Mouse (Mus musculus) midbrain, embryonic 10.5 days (tissue): ENCODE data around the gene Xpr1. TPM values are rescaled to one million over a fixed set of nuclear protein-coding genes. Genes with fewer than 3 reads are reported as not detected.
"Not testable (repeated sequence)": the region's sequence is repeated elsewhere in the genome, so short reads cannot be mapped to it uniquely, and the experiment has no call there.

Experiments used
- DNase-seq: peaks from one replicate; pipeline ENCODE4 v3.0.0-alpha.2; 2017; ENCODE audit warnings: low spot score
- H3K27ac ChIP-seq: fragments of 300-500 bp; sonication (generic); replicated peaks from 2 replicates; pipeline ENCODE4 v1.5.1; 2016; ENCODE audit warnings: mild to moderate bottlenecking
- H3K27me3 ChIP-seq: fragments of 300-500 bp; sonication (generic); 2 replicates; pipeline ENCODE4 v1.6.1; 2016; ENCODE audit warnings: low read depth, mild to moderate bottlenecking; ENCODE audit not compliant: poor library complexity, severe bottlenecking
- H3K36me3 ChIP-seq: fragments of 300-500 bp; sonication (generic); 2 replicates; pipeline ENCODE4 v1.6.1; 2016; ENCODE audit warnings: mild to moderate bottlenecking, moderate library complexity
- H3K4me1 ChIP-seq: fragments of 300-500 bp; sonication (generic); 2 replicates; pipeline ENCODE4 v1.6.1; 2016
- H3K4me3 ChIP-seq: fragments of 300-500 bp; sonication (generic); 2 replicates; pipeline ENCODE4 v1.5.1; 2016; ENCODE audit warnings: mild to moderate bottlenecking, moderate library complexity
- H3K9me3 ChIP-seq: fragments of 300-500 bp; sonication (generic); replicated peaks from 2 replicates; pipeline ENCODE4 v1.6.1; 2016; ENCODE audit warnings: mild to moderate bottlenecking
- WGBS: fragments of 180-500 bp; shearing (Covaris S2); methylation state at CpG from one replicate; pipeline ENCODE4 v1.1.7; 2016; 5-methylcytosine and 5-hydroxymethylcytosine counted together
- polyA plus RNA-seq: library from polyadenylated mRNA; unstranded; fragments of >200 nt; fragmentation: Nextera tagmentation; extraction: Ambion mirVana; gene quantifications from 2 replicates; pipeline ENCODE4 v1.2.1, GENCODE M21; 2016

Xpr1 gene
- polyA plus RNA-seq, 1 experiment from 2014 or later: 11.1 TPM

- H3K27me3 ChIP-seq: no peaks in the 10 kb centered on the region
- DNase-seq: no peak
- H3K36me3 ChIP-seq: no peaks in the 10 kb centered on the region
- H3K27ac ChIP-seq: no peak overlapping the region
- H3K4me3 ChIP-seq: no peak overlapping the region
- H3K4me1 ChIP-seq: peaks cover 4% of the 10 kb centered on the region
- WGBS: 93% methylated on average over 5 of the region's 5 CpGs
- H3K9me3 ChIP-seq: no peaks in the 10 kb centered on the region
Measured at GRCm38 (mm10) chr1:155297615-155298014, 119.6 kb downstream of the Xpr1 start.

- DNase-seq: no peak
- Histone ChIP-seq H3K27ac (no peak overlapping the region), H3K9me3 (no peaks in the 10 kb centered on the region), H3K36me3 (no peaks in the 10 kb centered on the region), H3K27me3 (no peaks in the 10 kb centered on the region), H3K4me3 (no peak overlapping the region), H3K4me1 (peaks cover 2% of the 10 kb centered on the region; the same call in 1 of the 2 replicates)
- 93% methylated on average over 2 of the region's 2 CpGs for WGBS
Measured at GRCm38 (mm10) chr1:155297203-155297602, 120.0 kb downstream of the Xpr1 start.

GRCm38 (mm10) chr1:155293446-155293845 is 123.8 kb downstream of the Xpr1 start:
- H3K4me3 ChIP-seq: no peak overlapping the region
- no peaks in the 10 kb centered on the region for H3K9me3 ChIP-seq
- H3K27ac ChIP-seq: no peak overlapping the region
- peaks cover 25% of the 10 kb centered on the region for H3K36me3 ChIP-seq
- 30% methylated on average over 3 of the region's 3 CpGs for WGBS
- peaks cover 2% of the 10 kb centered on the region; the same call in 1 of the 2 replicates for H3K4me1 ChIP-seq
- peak; percentile 37 for DNase-seq
- H3K27me3 ChIP-seq: no peaks in the 10 kb centered on the region

- WGBS: 95% methylated on average over 1 of the region's 1 CpGs
- no peak for DNase-seq
- H3K36me3 ChIP-seq: peaks cover 40% of the 10 kb centered on the region
- H3K27ac ChIP-seq: no peak overlapping the region
- no peak overlapping the region for H3K4me3 ChIP-seq
- H3K4me1 ChIP-seq: peaks cover 2% of the 10 kb centered on the region; the same call in 1 of the 2 replicates
- no peaks in the 10 kb centered on the region for H3K27me3 ChIP-seq
- no peaks in the 10 kb centered on the region for H3K9me3 ChIP-seq
Measured at GRCm38 (mm10) chr1:155289411-155289810, 127.8 kb downstream of the Xpr1 start.

- Histone ChIP-seq H3K27ac (no peak overlapping the region), H3K4me3 (no peak overlapping the region), H3K4me1 (no peaks in the 10 kb centered on the region), H3K27me3 (no peaks in the 10 kb centered on the region), H3K36me3 (peaks cover 41% of the 10 kb centered on the region), H3K9me3 (no peaks in the 10 kb centered on the region)
- WGBS: 88% methylated on average over 3 of the region's 3 CpGs
- no peak for DNase-seq
Measured at GRCm38 (mm10) chr1:155288033-155288432, 129.2 kb downstream of the Xpr1 start.

- Histone ChIP-seq H3K27ac (no peak overlapping the region), H3K4me1 (peaks cover 7% of the 10 kb centered on the region), H3K4me3 (no peak overlapping the region), H3K9me3 (no peaks in the 10 kb centered on the region), H3K36me3 (peaks cover 28% of the 10 kb centered on the region), H3K27me3 (no peaks in the 10 kb centered on the region)
- DNase-seq: no peak
- 93% methylated on average over 7 of the region's 7 CpGs for WGBS
Measured at GRCm38 (mm10) chr1:155283808-155284207, 133.4 kb downstream of the Xpr1 start.

GRCm38 (mm10) chr1:155281003-155281793 is 136.0 kb downstream of the Xpr1 start:
- WGBS: 63% methylated on average over 18 of the region's 18 CpGs
- no peaks in the 10 kb centered on the region for H3K9me3 ChIP-seq
- peaks cover 9% of the 10 kb centered on the region; the same call in 1 of the 2 replicates for H3K36me3 ChIP-seq
- no peak overlapping the region for H3K4me3 ChIP-seq
- H3K4me1 ChIP-seq: peaks cover 12% of the 10 kb centered on the region
- H3K27me3 ChIP-seq: no peaks in the 10 kb centered on the region
- DNase-seq: peak; percentile 65
- no peak overlapping the region; the same call in 1 of the 2 replicates for H3K27ac ChIP-seq

GRCm38 (mm10) chr1:155280306-155280705 is 136.9 kb downstream of the Xpr1 start:
- Histone ChIP-seq H3K4me1 (peaks cover 13% of the 10 kb centered on the region), H3K36me3 (peaks cover 9% of the 10 kb centered on the region; the same call in 1 of the 2 replicates), H3K9me3 (no peaks in the 10 kb centered on the region), H3K27me3 (no peaks in the 10 kb centered on the region), H3K27ac (no peak overlapping the region), H3K4me3 (no peak overlapping the region)
- DNase-seq: no peak
- 86% methylated on average over 10 of the region's 10 CpGs for WGBS

- Histone ChIP-seq H3K36me3 (no peaks in the 10 kb centered on the region), H3K4me1 (peaks cover 12% of the 10 kb centered on the region), H3K9me3 (no peaks in the 10 kb centered on the region), H3K4me3 (no peak overlapping the region), H3K27ac (no peak overlapping the region), H3K27me3 (no peaks in the 10 kb centered on the region)
- DNase-seq: no peak
- WGBS: 79% methylated on average over 13 of the region's 13 CpGs
Measured at GRCm38 (mm10) chr1:155276381-155277033, 140.7 kb downstream of the Xpr1 start.

GRCm38 (mm10) chr1:155275793-155276192 is 141.4 kb downstream of the Xpr1 start:
- Histone ChIP-seq H3K36me3 (no peaks in the 10 kb centered on the region), H3K4me3 (no peak overlapping the region), H3K27ac (no peak overlapping the region), H3K4me1 (peaks cover 6% of the 10 kb centered on the region; the same call in 1 of the 2 replicates), H3K27me3 (no peaks in the 10 kb centered on the region), H3K9me3 (no peaks in the 10 kb centered on the region)
- WGBS: 80% methylated on average over 4 of the region's 4 CpGs
- no peak for DNase-seq

- Histone ChIP-seq H3K4me3 (no peak overlapping the region), H3K4me1 (peaks cover 6% of the 10 kb centered on the region; the same call in 1 of the 2 replicates), H3K9me3 (no peaks in the 10 kb centered on the region), H3K36me3 (no peaks in the 10 kb centered on the region), H3K27me3 (no peaks in the 10 kb centered on the region), H3K27ac (no peak overlapping the region)
- 89% methylated on average over 3 of the region's 3 CpGs for WGBS
- no peak for DNase-seq
Measured at GRCm38 (mm10) chr1:155274976-155275375, 142.2 kb downstream of the Xpr1 start.

- Histone ChIP-seq H3K36me3 (no peaks in the 10 kb centered on the region), H3K27ac (no peak overlapping the region), H3K27me3 (no peaks in the 10 kb centered on the region), H3K4me1 (peaks cover 6% of the 10 kb centered on the region; the same call in 1 of the 2 replicates), H3K4me3 (no peak overlapping the region), H3K9me3 (no peaks in the 10 kb centered on the region)
- 95% methylated on average over 4 of the region's 4 CpGs for WGBS
- no peak for DNase-seq
Measured at GRCm38 (mm10) chr1:155272953-155273352, 144.3 kb downstream of the Xpr1 start.

GRCm38 (mm10) chr1:155262496-155262895 is 154.7 kb downstream of the Xpr1 start:
- not testable (repeated sequence) for H3K27me3 ChIP-seq, H3K4me1 ChIP-seq, H3K27ac ChIP-seq, DNase-seq, H3K9me3 ChIP-seq, H3K36me3 ChIP-seq, H3K4me3 ChIP-seq
- 95% methylated on average over 10 of the region's 10 CpGs for WGBS
